Mouse (Mus musculus): Measurements from ENCODE around the gene Crygf.
"Not testable (repeated sequence)": the region's sequence is repeated elsewhere in the genome, so short reads cannot be mapped to it uniquely, and the experiment has no call there.

Gene Crygf

DNA sequence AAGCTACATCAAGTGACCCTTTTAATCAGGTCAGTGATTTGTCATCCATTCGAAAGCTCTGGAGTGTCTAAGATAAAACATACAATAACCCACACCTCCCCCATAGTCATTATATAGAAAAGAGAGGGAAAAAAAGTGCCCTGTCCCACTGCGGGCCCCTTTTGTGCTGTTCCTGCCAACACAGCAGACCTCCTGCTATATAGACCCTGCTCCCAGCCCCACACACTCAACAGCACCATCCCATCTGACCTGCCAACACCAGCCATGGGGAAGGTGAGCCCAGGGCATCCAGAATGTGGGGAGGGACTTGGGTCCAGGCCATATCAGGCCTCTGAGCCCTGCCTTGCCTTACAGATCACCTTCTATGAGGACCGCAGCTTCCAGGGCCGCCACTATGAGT, at the start of gene Crygf:
Gene Crygf (plus strand): TSS at position 227 of the 400 bp plus-strand sequence.
- DNase-seq (ENCODE audit: low spot score): no peak

DNA sequence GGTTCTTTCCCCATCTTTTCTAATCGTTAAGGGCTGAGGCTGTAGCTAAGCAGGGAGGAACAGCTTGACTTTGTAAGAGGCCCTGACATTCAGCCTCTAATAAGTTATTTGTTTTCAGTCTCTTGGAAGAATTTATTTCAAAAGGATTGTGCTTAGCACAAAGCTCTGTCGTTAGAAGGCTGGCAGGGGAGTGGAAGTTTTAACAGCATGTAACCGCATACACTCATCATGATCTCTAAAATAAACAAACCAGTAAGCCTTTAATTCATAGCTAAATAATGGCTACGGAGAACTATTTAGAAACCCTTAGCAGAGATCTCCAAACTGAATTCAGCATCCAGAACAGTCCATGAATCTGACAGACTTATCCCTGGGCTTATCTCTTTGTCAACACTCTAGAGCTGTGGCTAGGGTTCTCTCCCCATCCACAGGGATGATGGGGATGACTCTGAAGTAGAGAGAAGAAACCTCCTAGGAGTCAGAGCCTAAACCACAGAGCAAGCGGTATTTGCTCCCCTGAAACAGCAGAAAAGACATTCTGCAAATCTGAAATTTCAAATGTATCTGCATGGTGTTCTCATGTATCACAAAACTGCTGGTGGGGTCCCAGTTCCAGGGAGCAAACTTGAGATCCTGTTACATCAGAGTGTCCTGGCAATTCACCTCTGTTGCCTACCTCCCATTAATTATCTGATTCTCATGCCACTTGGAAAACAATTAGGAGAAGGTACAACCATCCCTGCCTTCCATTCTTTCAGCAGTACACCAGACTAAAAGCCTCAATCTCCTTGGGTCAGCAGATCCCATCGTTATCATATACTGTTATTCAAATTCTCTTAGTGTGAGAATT, 734 bp upstream of the Crygf start:
- no peak for DNase-seq (ENCODE audit: low spot score)

DNA sequence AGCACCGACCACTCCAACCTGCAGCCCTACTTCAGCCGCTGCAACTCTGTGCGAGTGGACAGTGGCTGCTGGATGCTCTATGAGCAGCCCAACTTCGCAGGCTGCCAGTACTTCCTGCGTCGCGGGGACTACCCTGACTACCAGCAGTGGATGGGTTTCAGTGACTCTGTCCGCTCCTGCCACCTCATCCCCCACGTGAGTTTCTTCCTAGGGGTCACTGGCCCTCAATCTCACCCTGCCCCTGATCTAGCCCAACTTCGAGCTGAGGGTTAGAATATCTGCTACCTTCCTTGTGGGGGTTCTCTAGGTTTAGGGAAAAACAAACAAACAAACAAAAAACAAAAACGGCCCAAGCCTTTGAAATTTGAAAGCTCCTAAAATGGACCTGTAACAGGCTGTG, 376 bp downstream of the Crygf start:
- DNase-seq (ENCODE audit: low spot score): not testable (repeated sequence)

DNA sequence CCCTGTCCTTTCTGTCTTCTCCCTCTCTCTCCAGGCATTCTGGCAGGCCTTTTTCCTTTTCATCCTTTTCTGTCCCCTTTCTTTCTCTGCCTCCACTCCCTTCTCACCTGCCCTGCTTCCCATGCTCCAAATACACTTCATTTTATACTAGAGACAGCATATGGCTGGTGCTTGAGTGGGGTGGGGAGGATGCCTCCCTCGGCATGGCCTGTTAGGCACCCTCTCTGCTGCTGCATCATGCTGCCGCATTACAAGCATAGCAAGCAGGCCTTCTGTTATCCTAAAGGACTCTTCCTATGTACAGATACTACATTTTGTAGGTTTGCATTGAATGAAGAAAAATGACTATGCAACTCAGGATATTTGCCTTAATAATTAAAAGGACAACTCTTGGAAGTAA, 3.7 kb downstream of the Crygf start:
- no peak for DNase-seq (ENCODE audit: low spot score)

DNA sequence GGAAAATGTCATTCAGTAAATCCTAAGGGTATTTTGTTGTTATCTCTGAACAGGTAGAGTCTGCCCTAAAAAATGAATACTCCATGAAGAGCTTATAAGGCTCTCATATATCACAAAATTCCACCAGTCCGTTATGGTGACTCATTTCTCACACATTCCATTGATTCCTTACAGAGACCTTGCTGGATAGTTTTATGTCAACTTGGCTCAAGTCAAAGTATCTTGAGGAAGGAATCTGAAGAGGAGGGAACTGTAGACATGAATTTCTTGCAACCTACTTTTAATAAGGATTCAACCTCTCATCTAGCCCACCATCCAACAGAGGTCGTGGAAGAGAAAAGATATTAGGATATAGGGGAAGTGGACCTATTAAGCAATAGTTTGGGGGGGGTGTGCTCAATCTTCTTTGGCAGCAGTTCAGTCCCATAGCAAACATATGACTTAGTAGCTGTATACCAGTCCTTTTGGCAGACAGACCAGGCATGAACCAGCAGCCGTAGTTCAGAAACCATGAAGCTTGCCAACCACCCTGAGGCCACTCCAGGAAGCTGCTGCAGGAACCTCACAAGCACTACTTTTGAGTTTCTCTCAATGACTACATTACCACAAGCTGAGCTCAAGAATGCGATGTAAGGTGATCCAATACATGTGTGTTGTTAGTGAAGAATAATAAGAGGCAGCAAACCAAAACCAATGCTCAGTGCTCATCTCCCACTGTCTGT, 5.9 kb downstream of the Crygf start:
- DNase-seq (ENCODE audit: low spot score): no peak

Data from embryo, embryonic 10 days (tissue).